Mouse (Mus musculus) heart, postnatal 36 days (tissue): ENCODE data around the gene Usp15. TPM values are rescaled to one million over a fixed set of nuclear protein-coding genes. Genes with fewer than 3 reads are reported as not detected.

ENCODE experiments used
- DNase-seq, 2 experiments: peaks; one replicate each; pipeline ENCODE4 v3.0.0; 2021 to 2022
- intact Hi-C: fragments of 180-260 bp; cut with DNase I; formaldehyde crosslinking; loops from one replicate; pipeline ENCODE4 v1.15.1; 2025
- total RNA-seq, 2 experiments: library from RNA; stranded (reverse); gene quantifications; 2 replicates each; pipeline ENCODE4 v1.2.3; 2021

Gene Usp15
- total RNA-seq, 2 experiments from 2014 or later = 89.0 to 105 TPM

DNA sequence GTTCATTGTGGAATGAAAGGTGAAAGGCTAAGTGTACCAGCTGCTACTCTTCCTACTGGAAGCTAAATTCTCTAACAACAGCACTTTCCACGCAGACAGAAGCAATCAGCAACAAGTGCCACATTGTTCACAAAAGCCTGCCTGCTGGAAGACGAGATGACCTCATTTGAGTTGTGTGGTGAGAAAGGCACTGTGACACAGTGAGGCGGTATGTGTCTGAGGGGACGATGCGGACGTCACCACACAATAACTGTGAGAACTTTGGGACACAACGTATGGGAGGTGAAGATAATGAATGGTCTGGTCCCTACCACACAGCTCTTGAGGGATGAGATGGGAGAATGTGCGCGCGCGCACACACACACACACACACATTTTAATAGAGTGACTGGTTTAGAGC is 86.2 kb downstream of the Usp15 start:
- intact Hi-C loops = no loop called here
- DNase-seq = no peak

DNA sequence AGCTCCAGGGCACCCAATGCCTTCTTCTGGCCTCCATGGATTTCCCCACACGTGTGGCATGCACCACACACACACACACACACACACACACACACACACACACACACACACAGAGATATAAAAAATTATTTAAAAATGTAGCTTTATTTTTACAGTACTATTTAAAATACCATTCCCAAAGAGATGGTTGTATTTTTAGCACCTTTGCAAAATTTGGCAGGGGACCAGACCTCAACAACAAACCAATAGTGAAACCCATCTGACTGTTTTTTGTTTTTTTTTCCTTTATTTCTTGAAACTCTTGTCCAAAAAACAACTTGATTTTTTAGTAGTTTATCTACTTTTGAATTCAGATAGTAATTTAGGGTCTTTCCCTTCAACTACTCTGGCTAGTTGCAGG is 88.3 kb downstream of the Usp15 start:
- intact Hi-C loops = no loop called here
- DNase-seq = no peak

DNA sequence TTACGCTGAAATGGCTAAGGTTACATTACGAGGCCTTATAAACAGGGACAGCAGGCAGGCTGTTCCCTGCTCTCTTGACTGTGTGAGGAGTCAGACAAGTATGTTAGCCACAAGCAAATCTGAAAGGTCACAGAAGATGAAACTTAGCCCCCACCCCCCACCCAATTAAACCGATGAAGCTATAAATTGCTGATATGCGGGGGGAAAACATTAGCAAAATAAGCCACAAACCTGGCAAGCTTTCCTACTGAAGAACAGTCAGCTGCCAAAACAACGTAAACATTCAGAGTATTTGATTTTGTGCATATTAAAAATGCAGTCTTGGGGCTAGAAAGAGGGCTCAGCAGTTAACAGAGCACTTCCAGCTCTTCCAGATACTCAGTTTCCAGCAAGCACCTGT is 88.7 kb downstream of the Usp15 start:
- no peak for DNase-seq
- intact Hi-C loops = no loop called here

DNA sequence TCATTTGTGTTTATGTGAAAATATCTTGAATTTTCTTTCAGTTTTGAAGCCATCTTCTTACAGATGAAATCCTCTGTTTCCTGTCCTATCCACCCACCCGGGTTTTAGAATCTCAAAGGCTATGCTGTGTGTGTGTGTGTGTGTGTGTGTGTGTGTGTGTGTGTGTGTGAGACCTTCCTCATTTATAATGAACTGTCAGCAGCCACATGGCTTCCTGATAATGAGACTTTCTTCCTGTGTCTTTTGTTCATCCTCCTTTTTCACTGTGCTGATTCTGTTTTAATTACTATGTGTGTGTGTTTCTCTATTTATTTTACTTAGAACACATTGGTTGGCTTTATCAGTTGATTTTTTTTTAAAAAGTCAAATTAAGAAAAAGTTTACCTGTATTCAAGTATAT is 95.5 kb downstream of the Usp15 start:
- no peak for DNase-seq
- intact Hi-C loops = no loop called here

DNA sequence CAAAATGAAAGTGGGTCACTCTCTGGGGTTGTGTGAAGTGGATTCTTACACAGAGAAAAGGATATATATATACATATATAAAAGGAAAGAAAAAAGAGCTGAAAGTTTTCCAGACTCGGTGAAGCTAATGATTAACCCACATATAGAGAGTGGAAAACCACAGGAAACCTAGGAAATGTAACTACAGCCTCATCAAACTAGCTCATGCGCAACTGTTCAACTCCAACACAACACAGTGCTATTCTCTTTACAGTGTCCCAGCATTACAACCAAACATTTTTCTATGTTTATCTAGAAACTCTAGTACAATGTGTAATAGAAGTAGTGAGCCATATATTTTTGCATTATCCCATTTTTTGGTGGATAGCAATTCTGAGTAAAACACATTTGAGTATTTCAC is 96.2 kb downstream of the Usp15 start:
- DNase-seq = no peak
- intact Hi-C loops = no loop called here

DNA sequence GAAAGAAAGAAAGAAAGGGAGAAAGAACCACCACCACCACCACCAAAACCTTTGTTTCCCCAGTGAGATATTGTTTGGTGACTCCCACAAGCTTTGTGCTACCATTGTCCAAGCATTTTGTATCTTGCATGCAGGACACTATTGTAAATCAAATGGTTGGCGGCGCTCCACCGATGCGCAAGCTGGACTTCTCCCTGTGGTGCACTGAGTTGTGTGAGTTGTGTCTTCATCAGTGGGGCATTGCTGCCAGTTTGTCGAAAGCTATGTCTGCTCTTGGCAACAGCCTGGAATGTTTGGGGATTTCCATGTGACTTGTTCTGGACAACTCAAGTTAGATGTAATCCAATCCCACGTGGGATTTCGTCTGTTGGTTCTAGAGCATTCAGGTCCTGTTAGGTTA is 102.3 kb downstream of the Usp15 start:
- intact Hi-C loops = loop anchor here (5.0 kb wide), 1 partner anchor 52 kb away; no protein-coding TSS in a partner anchor
- no peak for DNase-seq

DNA sequence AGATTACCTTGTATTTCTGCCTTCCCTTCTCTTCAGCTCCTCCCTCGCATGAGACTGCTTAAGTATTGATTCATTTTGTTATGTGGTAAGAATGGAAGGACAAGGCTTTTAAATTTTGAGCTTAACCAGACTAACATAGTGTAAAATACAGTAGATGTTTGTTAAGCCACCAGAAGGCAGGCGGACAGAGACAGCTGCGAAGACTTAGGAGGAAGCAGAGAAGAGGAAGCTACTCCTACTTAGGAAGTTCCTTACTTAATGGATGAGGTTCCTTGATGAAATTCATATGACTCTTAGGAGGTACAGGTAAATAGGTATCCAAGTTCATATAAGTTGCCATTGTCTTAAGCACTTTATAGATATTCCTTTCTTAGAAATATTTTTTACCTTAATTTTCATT is 104.2 kb downstream of the Usp15 start:
- DNase-seq = no peak
- intact Hi-C loops = loop anchor here (5.0 kb wide), 1 partner anchor 50 kb away; no protein-coding TSS in a partner anchor

DNA sequence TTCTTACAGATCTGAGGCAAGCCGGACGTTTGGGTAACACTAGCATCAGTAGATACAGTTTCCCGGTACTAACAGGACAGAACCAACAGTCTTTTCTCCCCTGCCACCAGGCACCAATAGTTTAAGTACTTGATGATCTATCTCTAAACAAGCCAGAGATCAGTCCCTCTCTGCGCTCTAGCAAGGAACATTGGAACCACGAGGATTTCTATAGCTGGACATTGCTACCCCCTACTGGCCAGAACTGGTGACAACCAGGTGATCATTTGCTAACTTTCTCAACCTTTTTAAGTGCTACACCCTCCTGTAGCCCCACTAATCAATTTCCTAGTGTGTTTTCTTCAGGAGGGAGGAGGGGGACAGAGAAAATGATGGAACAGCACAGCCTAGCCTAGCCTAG is 105.1 kb downstream of the Usp15 start:
- peak; percentile 30 to 55 for DNase-seq
- intact Hi-C loops = loop anchor here (2.0 to 5.0 kb wide), 3 partner anchors 49 to 539 kb away; no protein-coding TSS in a partner anchor

DNA sequence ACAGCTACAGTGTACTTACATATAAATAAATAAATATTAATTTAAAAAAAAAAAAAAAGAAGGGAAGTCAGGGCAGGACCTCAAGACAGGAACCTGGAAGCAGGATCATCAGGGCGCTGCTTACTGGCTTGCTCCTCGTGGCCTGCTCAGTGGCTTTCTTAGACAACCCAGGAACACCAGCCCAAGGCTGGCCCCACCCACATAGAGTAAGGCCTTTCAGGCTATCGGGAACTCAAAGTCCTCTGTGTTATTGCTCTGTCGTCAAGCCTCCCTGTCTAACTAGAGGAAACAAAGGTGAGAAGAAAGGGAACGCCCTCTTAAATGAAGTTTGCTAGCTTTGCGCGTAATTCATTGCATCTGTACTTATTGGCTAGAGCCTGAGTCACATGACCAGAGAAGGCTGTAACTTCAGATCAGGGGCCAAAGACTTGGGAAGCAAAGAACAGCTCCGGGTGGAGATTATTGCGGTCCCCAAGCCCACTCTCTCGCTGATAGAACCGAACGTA is 107.3 kb downstream of the Usp15 start:
- DNase-seq = no peak
- intact Hi-C loops = loop anchor here (5.0 kb wide), 1 partner anchor 37 kb away; no protein-coding TSS in a partner anchor

DNA sequence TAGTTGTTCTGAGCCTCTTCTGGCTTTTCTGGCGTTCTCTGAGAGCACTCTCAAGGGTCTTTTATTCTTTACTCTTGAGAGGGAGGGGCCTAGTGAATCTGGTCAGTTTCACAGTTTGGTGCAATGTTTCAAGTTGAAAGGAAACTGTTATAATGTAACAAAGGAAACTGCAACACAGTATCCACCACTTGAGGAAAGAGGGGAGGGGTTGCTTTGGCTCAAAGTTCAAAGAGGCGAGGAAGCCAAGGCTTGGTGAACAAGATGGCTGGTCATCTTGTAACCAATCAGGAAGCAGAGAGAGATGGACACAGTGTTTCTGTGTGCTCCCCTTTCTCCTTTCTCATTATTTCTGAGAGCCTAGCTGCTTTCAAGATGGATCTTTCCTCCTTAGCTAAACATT is 109.9 kb downstream of the Usp15 start:
- DNase-seq = no peak
- intact Hi-C loops = loop anchor here (5.0 kb wide), 1 partner anchor 35 kb away; no protein-coding TSS in a partner anchor

DNA sequence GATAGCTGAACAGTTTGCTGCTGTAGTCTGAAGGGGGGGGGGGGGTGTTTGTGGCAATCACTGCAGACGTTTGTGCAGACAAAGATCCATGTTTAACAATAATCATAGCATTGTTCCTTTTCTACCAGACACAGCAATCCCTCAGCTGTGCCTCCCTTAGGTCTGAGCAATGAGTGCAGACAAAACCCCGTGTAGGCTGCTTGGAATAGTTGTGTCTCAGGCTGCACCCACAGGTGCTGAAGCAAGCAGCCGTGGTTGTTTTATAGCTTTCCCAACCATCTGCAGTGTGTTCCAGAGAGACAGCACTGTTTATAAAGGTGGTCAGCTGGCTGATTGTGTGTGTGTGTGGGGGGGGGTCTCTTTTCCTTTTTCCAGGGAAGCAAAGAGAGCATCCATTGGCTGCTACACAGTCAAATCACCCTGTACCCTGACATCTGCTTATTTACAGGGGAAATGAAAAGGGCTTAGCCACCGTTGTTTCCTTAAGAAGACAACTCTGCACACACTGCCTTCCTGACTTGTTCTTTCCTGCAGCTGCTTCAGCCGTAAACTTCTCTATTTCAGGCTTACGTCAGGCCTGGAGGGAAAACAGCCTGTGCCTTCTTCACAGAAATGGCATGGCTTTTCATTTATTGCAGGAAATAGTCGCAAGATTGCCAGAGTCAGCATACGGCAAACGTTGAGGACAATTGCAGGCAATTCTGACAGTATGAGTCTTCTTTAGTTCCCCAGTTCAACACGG is 111.7 kb downstream of the Usp15 start:
- intact Hi-C loops = loop anchor here (5.0 kb wide), 1 partner anchor 33 kb away; no protein-coding TSS in a partner anchor
- no peak for DNase-seq

DNA sequence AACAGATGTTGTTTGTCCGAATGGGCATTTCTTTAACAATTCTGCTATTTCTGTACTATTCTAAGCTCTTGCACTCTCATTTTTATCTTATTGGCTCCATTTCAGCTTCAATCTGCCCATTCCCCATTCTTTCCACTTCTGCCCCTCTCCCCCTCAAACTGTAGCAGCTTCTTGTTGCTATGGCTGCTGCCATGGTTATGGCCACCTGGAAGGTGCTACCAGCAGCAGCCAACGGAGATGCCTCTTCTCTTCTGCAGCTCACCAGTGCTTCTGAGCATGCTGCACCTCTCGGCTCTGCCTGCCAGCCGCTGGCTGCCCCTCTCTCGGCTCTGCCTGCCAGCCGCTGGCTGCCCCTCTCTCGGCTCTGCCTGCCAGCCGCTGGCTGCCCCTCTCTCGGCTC is 112.5 kb downstream of the Usp15 start:
- intact Hi-C loops = no loop called here

DNA sequence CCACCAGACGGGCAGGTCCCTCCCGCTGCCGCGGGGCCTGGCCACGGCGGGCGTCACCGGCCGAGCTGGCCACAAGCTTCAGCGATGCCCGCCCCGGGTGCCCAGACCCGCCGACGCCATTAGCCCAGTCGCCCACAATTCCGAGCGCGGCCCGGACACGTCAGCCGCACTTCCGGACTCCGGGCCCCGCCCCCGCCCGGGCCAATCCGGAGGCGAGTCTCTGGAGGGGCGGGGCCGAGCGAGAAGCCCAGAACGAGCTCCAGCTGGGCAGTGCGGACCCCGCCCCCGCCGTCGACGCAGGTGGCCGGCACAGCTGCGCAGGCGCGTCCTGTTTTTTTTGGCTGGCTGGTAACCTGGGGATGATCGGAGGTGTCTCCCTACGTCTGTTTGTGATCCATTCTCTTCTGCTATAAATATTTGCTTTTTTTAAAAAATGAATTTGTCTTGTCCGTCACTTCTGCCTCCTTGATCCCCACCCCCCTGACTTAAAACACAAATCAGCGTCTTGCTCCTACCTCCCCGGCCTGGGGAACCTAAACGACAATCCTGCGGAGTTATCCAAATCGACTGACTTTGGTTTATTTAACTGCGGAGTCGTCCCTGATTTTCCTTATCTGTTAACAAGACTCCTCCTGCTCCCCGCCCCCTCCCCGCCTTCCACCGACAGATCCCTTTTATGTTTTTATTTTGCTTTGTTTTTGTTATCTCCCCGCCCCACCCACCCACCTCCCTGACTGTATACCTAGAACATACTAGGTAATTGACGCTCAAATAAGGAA is 120.4 kb downstream of the Usp15 start, which contains the start of gene Mon2:
Mon2 (minus strand) TSS at position 261 of the 779 bp plus-strand sequence.
- DNase-seq = peak; percentile 95
- intact Hi-C loops = loop anchor here (5.0 to 10.0 kb wide), 2 partner anchors 269 to 982 kb away; partner anchors contain the start of gene Rxylt1

More for the DNA sequence above, 112.5 kb downstream of the Usp15 start:
- DNase-seq = no peak

DNA sequence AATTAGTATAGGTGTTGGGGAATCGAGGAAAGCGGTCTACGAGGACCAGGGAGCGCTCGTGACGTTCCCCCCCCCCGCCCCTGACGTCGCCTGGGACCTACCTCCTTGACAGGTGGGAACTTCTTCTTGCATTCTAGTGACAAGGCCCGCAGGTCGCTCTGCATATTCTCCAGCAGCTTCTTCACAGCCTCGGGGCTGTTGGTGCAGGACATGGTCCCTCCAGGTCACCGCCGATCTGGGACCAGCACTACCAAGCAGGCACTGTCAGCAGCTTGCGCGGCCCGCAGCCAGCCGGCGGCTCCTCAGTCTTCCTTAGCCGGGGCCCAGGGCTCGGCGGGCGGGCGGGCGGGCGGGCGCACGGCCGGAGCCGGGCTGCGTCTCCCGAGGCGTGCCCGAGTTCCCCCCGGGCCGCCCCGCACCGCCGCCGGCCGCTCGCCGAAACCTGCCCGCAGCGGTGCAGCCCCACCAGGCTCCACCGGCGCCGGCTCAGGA is 121.0 kb downstream of the Usp15 start:
- peak in 1 of 2 experiments; percentile 31 for DNase-seq
- intact Hi-C loops = loop anchor here (5.0 to 10.0 kb wide), 2 partner anchors 268 to 981 kb away; partner anchors contain the start of gene Rxylt1

DNA sequence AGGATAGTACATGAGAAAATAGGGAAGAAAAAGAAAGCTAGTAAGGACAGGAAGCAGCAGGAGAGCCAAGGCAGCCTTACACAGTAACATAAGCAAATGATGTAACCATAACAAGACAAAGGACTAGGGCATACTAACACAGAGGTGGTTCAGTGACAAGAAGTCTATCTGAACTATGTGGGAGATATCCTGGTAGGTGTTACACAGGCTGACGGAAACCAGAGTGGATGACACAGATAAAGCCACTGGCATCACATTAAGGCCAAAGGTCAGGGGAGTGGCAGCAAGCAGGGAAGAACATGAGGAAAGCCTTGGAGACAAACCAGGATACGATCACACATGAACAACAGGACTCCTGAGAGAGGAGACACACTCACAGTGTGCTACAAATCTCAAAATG is 124.8 kb downstream of the Usp15 start:
- intact Hi-C loops = loop anchor here (10.0 kb wide), 1 partner anchor 977 kb away; the partner anchor contains the start of gene Rxylt1
- DNase-seq = no peak

DNA sequence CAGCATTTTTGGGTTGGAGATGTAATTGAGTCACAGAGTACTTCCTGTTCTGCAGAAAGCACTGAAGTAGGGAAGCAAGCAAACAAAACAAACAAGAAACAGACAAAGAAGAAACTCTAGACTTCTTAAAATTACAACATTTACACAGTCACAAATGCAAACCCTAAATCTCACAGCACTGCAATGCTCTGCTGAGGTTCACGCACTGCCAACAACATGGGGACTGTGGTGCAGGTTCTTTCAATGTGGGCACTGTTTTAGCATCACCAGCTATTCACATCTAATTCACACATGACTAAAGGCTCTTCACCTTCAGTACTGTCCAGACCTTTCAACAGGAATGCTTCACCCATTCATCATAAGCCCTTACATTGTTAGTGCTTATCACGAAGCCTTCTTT is 133.8 kb downstream of the Usp15 start:
- intact Hi-C loops = no loop called here
- no peak for DNase-seq

DNA sequence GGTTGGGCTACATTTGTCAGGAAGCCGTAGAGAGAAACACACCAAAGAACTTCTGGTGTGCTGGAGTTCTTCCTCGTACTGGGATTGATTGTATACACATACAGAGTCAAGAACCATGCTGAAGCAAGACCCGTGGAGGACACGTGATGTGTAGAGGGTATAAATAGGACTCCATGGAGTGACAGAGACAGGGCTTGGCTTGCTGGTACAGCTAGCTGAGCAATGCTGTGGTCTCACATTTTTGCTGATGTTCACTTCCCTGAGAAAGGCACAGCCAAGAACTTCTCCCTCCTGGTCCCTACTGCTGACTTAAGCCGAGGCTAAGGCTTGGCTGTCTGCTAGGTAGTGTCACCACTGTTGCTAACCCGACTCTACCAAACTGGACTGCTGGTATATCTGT is 136.0 kb downstream of the Usp15 start:
- intact Hi-C loops = no loop called here
- peak; percentile 39 to 41 for DNase-seq

DNA sequence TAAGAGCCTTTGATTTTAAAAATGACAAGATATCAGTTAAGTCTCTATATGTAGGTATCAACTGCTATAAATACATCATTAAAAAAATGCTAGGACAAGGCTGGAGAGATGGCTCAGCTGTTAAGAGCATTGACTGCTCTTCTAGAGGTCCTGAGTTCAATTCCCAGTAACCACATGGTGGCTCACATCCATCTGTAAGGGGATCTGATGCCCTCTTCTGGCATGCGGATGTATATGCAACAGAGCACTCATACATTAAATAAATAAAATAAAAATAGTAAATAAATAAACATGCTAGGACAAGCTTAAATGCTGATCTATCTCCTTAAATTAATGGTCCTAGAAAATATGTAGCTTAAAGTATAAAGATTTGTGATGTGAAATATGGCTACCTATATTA is 139.7 kb downstream of the Usp15 start:
- DNase-seq = no peak
- intact Hi-C loops = no loop called here

DNA sequence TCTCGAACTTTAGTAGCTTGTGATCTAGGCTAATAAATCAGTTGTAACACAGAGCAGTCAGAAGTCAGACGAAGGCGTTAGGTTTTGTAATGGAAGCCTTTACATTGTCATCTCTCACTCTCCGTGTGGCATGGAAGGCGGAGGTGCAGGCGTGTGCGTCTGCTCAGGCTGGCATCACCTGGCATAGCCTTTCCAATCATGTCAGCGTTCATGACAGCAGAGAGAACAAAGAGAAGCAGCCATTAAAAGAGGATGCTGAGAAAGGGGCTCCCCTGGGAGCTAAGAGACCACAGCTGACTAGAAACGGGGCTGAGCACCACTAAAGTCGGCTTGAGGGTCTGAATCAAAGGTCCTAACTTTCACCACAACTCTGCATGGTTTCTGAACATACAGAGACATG is 140.3 kb downstream of the Usp15 start:
- no peak for DNase-seq
- intact Hi-C loops = no loop called here

DNA sequence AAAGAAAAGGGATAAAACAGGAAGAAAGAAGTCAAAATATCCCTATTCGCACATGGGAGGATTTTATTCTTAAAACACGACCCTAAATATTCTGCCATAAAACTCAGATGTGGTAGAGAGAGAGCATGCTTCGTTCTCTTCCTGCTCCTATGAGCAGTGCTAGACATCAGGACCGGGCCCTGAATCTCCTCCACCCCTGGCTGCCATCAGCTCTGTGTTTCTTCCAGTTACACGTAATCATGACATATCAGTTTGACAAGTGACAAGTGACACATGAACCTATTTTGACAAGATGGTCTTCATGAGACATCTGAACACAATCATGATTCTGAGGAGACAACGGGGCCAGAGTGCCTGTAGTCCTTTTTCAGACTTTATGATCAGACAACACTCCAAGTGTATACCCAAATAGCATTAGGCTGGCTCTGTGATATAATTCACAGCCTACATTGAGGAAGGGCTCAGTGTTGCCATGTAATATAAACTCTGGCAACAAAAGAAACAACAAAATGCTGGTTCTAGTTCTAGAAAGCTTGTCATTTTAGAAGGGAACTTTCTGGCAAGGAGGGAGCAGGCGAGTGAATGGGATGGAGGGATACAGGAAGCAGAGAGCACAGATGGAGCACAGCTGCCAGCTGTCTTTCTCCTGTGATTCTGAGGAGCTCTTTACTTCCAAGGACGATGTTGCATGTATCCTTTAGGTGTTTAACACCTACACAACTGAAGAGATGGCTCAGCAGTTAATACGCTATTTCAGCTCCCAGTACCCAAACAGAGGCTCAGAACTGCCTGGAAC is 141.4 kb downstream of the Usp15 start:
- no peak for DNase-seq
- intact Hi-C loops = no loop called here
